Mouse (Mus musculus) bone marrow macrophage, adult 2 months (primary cell): ENCODE measurements around the gene Fermt2.

Experiments used
- CTCF ChIP-seq: IDR thresholded peaks from 2 replicates; pipeline ENCODE4 v1.5.1; 2012; ENCODE audit warnings: low read depth, mild to moderate bottlenecking, low read length, moderate library complexity
- POLR2A ChIP-seq: IDR thresholded peaks from 2 replicates; pipeline ENCODE4 v1.6.1; 2012; ENCODE audit warnings: mild to moderate bottlenecking, low read depth, low read length, borderline replicate concordance

GRCm38 (mm10) chr14:45457003-45457402 lies 72.9 kb downstream of the Fermt2 start:
- TF ChIP-seq POLR2A, result no peak
- TF ChIP-seq CTCF, result no peak
